Mouse (Mus musculus) megakaryocyte progenitor cell, adult 5-6 weeks (primary cell): Measurements from ENCODE around the gene Fnbp1l. TPM values are rescaled to one million over a fixed set of nuclear protein-coding genes. Genes with fewer than 3 reads are reported as not detected.

Experiments
- ATAC-seq: replicated peaks from 2 replicates; pipeline ENCODE4 v1.8.0; 2016; ENCODE audit warnings: mild to moderate bottlenecking, moderate TSS enrichment, inconsistent platforms; ENCODE audit not compliant: poor library complexity
- total RNA-seq, 2 experiments: library from RNA; stranded (forward) in 1 of 2; stranded (reverse) in 1 of 2; fragments of 157-497, 149-512 nt in 1 of 2; fragments of 200-1000 nt in 1 of 2; gene quantifications; 2 replicates each; pipeline versions ENCODE4 v1.2.3 to v1.2.4; 2015 to 2017

The Fnbp1l gene
- total RNA-seq, 2 experiments from 2014 or later = 11.0 to 13.4 TPM

DNA sequence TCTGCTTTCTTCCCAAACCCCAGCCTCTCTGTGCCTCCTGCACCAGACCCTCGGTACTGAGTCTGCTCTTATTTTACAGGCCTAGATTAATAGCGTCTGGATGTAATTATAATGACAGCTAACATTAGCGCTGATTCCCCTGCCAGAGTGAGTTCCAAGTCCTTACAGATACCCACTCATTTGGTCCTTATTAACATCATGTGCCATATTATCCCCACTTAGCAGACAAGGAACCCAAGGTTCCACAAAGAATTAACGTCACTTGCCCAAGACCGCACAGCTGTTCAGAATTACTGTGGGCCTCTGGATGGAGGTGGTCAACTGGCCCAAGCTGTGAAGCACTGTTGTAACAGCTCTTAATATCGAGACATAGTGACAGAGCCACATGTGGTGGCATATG, 119.9 kb downstream of the Fnbp1l start:
- no peak for ATAC-seq

DNA sequence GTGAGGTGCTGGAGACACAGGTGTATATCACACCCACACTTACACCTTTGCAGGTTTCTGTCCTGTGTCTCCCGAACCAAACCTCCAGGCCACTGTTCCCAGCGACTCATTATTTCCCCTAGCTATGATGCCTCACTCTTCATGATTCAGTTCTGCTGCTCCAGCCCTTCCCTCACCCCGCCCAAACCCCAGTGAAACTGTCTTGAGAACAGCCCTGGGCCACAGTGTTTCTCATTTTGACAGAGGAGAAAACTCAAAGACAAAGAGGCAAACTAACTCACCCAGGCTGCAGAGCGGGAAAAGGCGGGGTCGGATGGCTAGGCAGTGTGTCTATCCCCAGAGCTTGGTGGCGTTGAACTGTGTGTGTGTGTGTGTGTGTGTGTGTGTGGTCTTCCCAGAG, 121.0 kb downstream of the Fnbp1l start:
- ATAC-seq = no peak

DNA sequence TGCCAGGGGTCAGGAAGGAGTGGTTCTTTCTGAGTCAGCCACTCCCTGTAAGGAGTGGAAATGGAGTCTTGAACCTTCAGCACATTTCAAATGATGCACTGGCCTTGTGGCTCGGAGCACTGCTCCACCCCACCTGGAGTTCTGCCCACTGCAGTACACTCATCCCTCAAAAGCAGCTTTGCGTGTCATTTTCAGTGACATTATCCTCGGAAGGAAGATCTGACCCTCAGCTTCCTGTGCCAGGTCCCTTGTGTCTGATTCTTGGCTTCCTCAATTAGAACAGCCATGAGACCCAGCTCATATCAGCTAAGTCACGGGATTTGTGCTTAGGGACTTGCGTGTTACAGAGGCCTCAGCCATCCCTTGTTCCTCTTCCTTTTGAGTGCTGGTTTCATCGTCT, 121.6 kb downstream of the Fnbp1l start:
- ATAC-seq = no peak

DNA sequence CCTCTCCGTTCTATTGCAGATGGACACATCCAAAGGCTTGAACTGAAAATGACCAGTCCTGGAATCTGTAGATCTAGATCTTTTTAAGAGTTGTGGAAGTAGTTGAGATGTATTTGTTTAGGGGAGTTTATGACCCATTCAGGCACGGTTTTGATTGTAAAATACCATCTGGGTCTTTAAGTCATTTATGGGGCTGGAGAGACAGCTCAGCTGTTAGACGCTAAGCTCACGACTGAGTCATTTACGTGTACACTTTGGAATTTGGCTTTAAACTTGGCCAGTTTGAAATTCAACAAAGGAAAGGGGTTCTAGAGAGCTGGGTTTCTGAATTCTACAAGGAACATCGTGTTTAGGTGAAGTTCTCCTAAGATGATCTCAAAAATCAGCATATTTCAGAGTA, 124.8 kb downstream of the Fnbp1l start:
- no peak for ATAC-seq

- ATAC-seq = no peak
Observed at GRCm38 (mm10) chr3:122492872-122493615, 126.5 kb downstream of the Fnbp1l start.

GRCm38 (mm10) chr3:122492006-122492405, 127.5 kb downstream of the Fnbp1l start:
- ATAC-seq = no peak

DNA sequence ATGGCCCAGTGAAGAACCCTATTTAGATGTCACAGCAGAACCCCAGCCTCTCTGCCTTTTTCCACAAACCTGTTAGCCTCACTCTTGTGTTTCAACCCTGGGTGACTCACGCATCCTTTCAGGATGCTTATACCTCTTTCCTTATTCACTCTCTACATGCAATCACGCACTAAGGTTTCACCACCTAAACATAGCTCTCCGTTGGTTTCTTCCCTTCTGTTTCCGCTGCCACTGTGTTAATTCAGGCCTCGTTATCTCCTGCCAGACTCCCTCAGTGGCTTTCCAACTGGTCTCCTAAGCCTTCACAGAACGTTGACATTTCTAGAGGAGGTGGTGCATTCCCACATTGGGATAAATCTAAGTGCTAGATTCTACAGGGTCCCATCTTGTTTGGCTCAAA, 128.9 kb downstream of the Fnbp1l start:
- ATAC-seq = no peak

Other genes starting within 250 kb of the Fnbp1l start
- gene Pde5a, start 109.2 kb upstream of the Fnbp1l start, total RNA-seq (2015) = 1.1 TPM in 2 replicates
- 1.2 and 1.3 TPM in 2 replicates for gene Pde5a, start 109.2 kb upstream of the Fnbp1l start, total RNA-seq (2017)